Mouse (Mus musculus): Measurements from ENCODE around the gene Slc22a7.

Gene Slc22a7

GRCm38 (mm10) chr17:46384061-46384801 is 54.0 kb downstream of the Slc22a7 start:
- TF ChIP-seq GATA4 (IDR thresholded peaks at IDR 0.05; ENCODE audit: insufficient replicate concordance, low read length) = no peak

- TF ChIP-seq GATA4 (IDR thresholded peaks at IDR 0.05; ENCODE audit: insufficient replicate concordance, low read length) = no peak
Measured at GRCm38 (mm10) chr17:46383294-46384060, 54.8 kb downstream of the Slc22a7 start, which contains the start of gene Zfp318. Gene Zfp318 (plus strand): TSS chr17:46383731.

All from liver, adult (tissue).